Mouse (Mus musculus): ENCODE results near the gene Ablim1.

DNA sequence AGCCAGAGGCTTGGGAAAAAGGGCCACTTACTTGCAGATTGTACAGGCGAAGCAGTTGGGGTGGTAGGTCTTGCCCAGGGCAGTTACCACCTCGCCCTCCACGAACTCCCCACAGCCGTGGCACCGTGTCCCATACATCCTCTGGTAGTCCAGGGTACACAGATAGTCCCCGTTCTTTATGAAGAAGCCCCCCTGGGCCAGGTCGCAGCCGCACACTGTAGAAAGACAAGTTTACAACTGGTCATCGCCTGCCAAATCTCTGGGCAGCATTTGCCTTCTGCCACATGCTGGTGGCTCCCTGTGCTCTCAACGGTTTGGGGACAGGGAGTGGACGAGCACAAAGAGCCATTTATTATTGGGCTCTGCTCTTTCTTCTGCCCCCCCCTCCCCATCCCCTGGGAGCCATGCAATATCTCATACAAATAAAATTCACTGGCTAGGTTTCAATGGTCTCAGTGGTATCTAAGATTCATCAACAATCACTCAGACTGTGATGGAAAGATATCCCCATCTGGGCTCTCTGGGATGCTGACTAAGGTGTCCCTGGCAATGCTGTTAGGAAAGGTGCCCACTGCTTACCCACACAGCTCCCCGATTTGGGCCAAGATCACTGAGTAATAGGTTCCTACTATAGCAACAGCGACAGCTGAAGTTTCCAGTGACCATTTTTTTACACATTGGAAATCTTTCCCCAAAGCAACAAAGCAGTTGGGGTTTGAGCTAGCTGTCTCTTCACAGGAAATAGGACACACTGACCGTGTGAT is 159.4 kb downstream of the Ablim1 start:
- TF ChIP-seq CTCF (IDR thresholded peaks at IDR 0.05; ENCODE audit: low read depth) (no peak), EP300 (optimal IDR thresholded peaks at IDR 0.05) (no peak)

Measured in stomach, postnatal 0 days (tissue).